Mouse (Mus musculus) erythroblast, adult 5-6 weeks (primary cell): ENCODE measurements around the gene Zfp456. TPM values are rescaled to one million over a fixed set of nuclear protein-coding genes. Genes with fewer than 3 reads are reported as not detected.

ENCODE experiments used
- total RNA-seq, 2 experiments: library from RNA; stranded (forward) in 1 of 2; stranded (reverse) in 1 of 2; fragments of 150-400 nt in 1 of 2; fragments of 200-764, 138-1000 nt in 1 of 2; gene quantifications; 2 replicates each; pipeline versions ENCODE4 v1.2.3 to v1.2.4; 2015 to 2017; ENCODE audit warnings: low replicate concordance in 2 of 2

The Zfp456 gene
- total RNA-seq, 2 experiments from 2014 or later, result 0.19 to 1.5 TPM

Other genes with a start within 250 kb of the Zfp456 start
- 2.3 TPM in 1 of 2 replicates, not detected in the other for gene Rsl1, start 202.6 kb downstream of the Zfp456 start, total RNA-seq (2015; ENCODE audit: low replicate concordance)
- gene Rsl1, start 202.6 kb downstream of the Zfp456 start, total RNA-seq (2017; ENCODE audit: low replicate concordance), result 0.60 TPM in 1 of 2 replicates, not detected in the other
- 1.5 and 3.1 TPM in 2 replicates for gene Zfp455, start 181.3 kb downstream of the Zfp456 start, total RNA-seq (2015; ENCODE audit: low replicate concordance)
- 1.4 TPM in 1 of 2 replicates, not detected in the other for gene Zfp455, start 181.3 kb downstream of the Zfp456 start, total RNA-seq (2017; ENCODE audit: low replicate concordance)
- gene Zfp458, start 97.3 kb downstream of the Zfp456 start, total RNA-seq (2015; ENCODE audit: low replicate concordance), result 3.3 TPM in 1 of 2 replicates, not detected in the other
- 2.7 TPM in 1 of 2 replicates, not detected in the other for gene Zfp458, start 97.3 kb downstream of the Zfp456 start, total RNA-seq (2017; ENCODE audit: low replicate concordance)
- not detected in 2 replicates for gene Zfp457, start 69.3 kb downstream of the Zfp456 start, total RNA-seq (2015; ENCODE audit: low replicate concordance)
- 0.56 TPM in 1 of 2 replicates, not detected in the other for gene Zfp457, start 69.3 kb downstream of the Zfp456 start, total RNA-seq (2017; ENCODE audit: low replicate concordance)
- 4.0 and 5.0 TPM in 2 replicates for gene Zfp595, start 43.2 kb downstream of the Zfp456 start, total RNA-seq (2015; ENCODE audit: low replicate concordance)
- gene Zfp595, start 43.2 kb downstream of the Zfp456 start, total RNA-seq (2017; ENCODE audit: low replicate concordance), result 2.0 and 7.8 TPM in 2 replicates
- gene Gm28044, start 15.3 kb downstream of the Zfp456 start, total RNA-seq (2015; ENCODE audit: low replicate concordance), result not detected in 2 replicates
- not detected in 2 replicates for gene Gm28044, start 15.3 kb downstream of the Zfp456 start, total RNA-seq (2017; ENCODE audit: low replicate concordance)
- gene Zfp953, start 15.2 kb downstream of the Zfp456 start, total RNA-seq (2015; ENCODE audit: low replicate concordance), result 3.1 and 5.0 TPM in 2 replicates
- gene Zfp953, start 15.2 kb downstream of the Zfp456 start, total RNA-seq (2017; ENCODE audit: low replicate concordance), result 6.8 and 7.6 TPM in 2 replicates
- not detected in 2 replicates for gene Gm28041, start 77 bp downstream of the Zfp456 start, total RNA-seq (2015; ENCODE audit: low replicate concordance)
- gene Gm28041, start 77 bp downstream of the Zfp456 start, total RNA-seq (2017; ENCODE audit: low replicate concordance), result not detected in 2 replicates
- gene Zfp429, start 24.0 kb upstream of the Zfp456 start, total RNA-seq (2015; ENCODE audit: low replicate concordance), result 3.5 and 7.7 TPM in 2 replicates
- gene Zfp429, start 24.0 kb upstream of the Zfp456 start, total RNA-seq (2017; ENCODE audit: low replicate concordance), result 3.5 and 3.6 TPM in 2 replicates
- gene Zfp459, start 45.6 kb upstream of the Zfp456 start, total RNA-seq (2015; ENCODE audit: low replicate concordance), result 0.42 TPM in 1 of 2 replicates, not detected in the other
- gene Zfp459, start 45.6 kb upstream of the Zfp456 start, total RNA-seq (2017; ENCODE audit: low replicate concordance), result 1.7 TPM in 2 replicates
- 72.8 and 75.0 TPM in 2 replicates for gene Zfp874a, start 75.8 kb upstream of the Zfp456 start, total RNA-seq (2015; ENCODE audit: low replicate concordance)
- 112 and 135 TPM in 2 replicates for gene Zfp874a, start 75.8 kb upstream of the Zfp456 start, total RNA-seq (2017; ENCODE audit: low replicate concordance)
- 48.9 and 51.3 TPM in 2 replicates for gene Zfp874b, start 108.4 kb upstream of the Zfp456 start, total RNA-seq (2015; ENCODE audit: low replicate concordance)
- 71.6 and 103 TPM in 2 replicates for gene Zfp874b, start 108.4 kb upstream of the Zfp456 start, total RNA-seq (2017; ENCODE audit: low replicate concordance)
- gene Zfp58, start 124.7 kb upstream of the Zfp456 start, total RNA-seq (2015; ENCODE audit: low replicate concordance), result 1.5 TPM in 1 of 2 replicates, not detected in the other
- 1.0 and 2.1 TPM in 2 replicates for gene Zfp58, start 124.7 kb upstream of the Zfp456 start, total RNA-seq (2017; ENCODE audit: low replicate concordance)
- not detected in 2 replicates for gene Gm26965, start 150.3 kb upstream of the Zfp456 start, total RNA-seq (2015; ENCODE audit: low replicate concordance)
- not detected in 2 replicates for gene Gm26965, start 150.3 kb upstream of the Zfp456 start, total RNA-seq (2017; ENCODE audit: low replicate concordance)
- gene Zfp87, start 150.4 kb upstream of the Zfp456 start, total RNA-seq (2015; ENCODE audit: low replicate concordance), result 5.8 and 7.1 TPM in 2 replicates
- gene Zfp87, start 150.4 kb upstream of the Zfp456 start, total RNA-seq (2017; ENCODE audit: low replicate concordance), result 10.6 and 23.1 TPM in 2 replicates
- 3.3 and 6.7 TPM in 2 replicates for gene Zfp748, start 178.0 kb upstream of the Zfp456 start, total RNA-seq (2015; ENCODE audit: low replicate concordance)
- 2.9 and 4.6 TPM in 2 replicates for gene Zfp748, start 178.0 kb upstream of the Zfp456 start, total RNA-seq (2017; ENCODE audit: low replicate concordance)
- 1.9 and 5.2 TPM in 2 replicates for gene Zfp729b, start 233.9 kb upstream of the Zfp456 start, total RNA-seq (2015; ENCODE audit: low replicate concordance)
- 2.4 and 4.6 TPM in 2 replicates for gene Zfp729b, start 233.9 kb upstream of the Zfp456 start, total RNA-seq (2017; ENCODE audit: low replicate concordance)